ENCODE assay signal across 23 mouse cellular contexts in genomic region chr8:70823802-70824201, GRCm38 (mm10). TPM values are rescaled to one million over a fixed set of nuclear protein-coding genes. Genes with fewer than 3 reads are reported as not detected.
DNase-seq lines count a peak whose midpoint lies in the region; ATAC-seq and TF ChIP-seq lines count a peak whose summit lies in the region.
"Had no signal": no experiment of that assay in that cellular context is flagged by ENCODE, and none has a peak within 500 bp of the region (broad histone marks: within the 10 kb centered on the region; RNA-seq: fewer than 3 reads in every experiment).

No protein-coding gene starts in this region.

- no peak overlapping the region for H3K27ac ChIP-seq in hindbrain, embryonic 12.5 days
- H3K27ac ChIP-seq in hindbrain, postnatal 0 days = no peak overlapping the region
- H3K27ac ChIP-seq in limb, embryonic 10.5 days = 0 out of 2 replicates have a peak overlapping the region, but pooled peaks have one; percentile 26
- no peak overlapping the region for H3K27ac ChIP-seq in limb, embryonic 12.5 days
- H3K27ac ChIP-seq: embryonic facial prominence, embryonic 13.5 days; embryonic facial prominence, embryonic 15.5 days; forebrain, embryonic 10.5 days had no signal

- DNase-seq in gastrocnemius, adult 18-20 months (ENCODE audit: low spot score) = peak; percentile 61
- no peak for DNase-seq in gastrocnemius, postnatal 10 days
- DNase-seq in hindbrain, postnatal 0 days (ENCODE audit: low spot score) = no peak
- DNase-seq in limb, embryonic 10.5 days (ENCODE audit: low spot score) = no peak
- no peak for DNase-seq in neural tube, embryonic 10.5 days (ENCODE audit: extremely low spot score, low spot score)
- DNase-seq: adrenal gland, adult 2 months; adrenal gland, postnatal 10 days; adrenal gland, postnatal 25 days; cerebellum, adult 11 months; cerebellum, adult 18-20 months; cerebellum, adult 8-10 months; cerebellum, adult 9-11 months; cerebellum, postnatal 14 days; cerebellum, postnatal 36 days; embryo, embryonic 11 days had no signal

- H3K27me3 ChIP-seq in hindbrain, embryonic 12.5 days = peaks cover 27% of the 10 kb centered on the region
- no peaks in the 10 kb centered on the region for H3K27me3 ChIP-seq in hindbrain, postnatal 0 days (ENCODE audit: insufficient read depth, low read length)
- H3K27me3 ChIP-seq in limb, embryonic 10.5 days (ENCODE audit: low read depth, poor library complexity, severe bottlenecking) = peaks cover 34% of the 10 kb centered on the region
- H3K27me3 ChIP-seq in limb, embryonic 12.5 days = peaks cover 26% of the 10 kb centered on the region

- ATAC-seq in hindbrain, embryonic 12.5 days (ENCODE audit: low FRiP score) = no peak
- ATAC-seq in hindbrain, postnatal 0 days = no peak
- ATAC-seq in limb, embryonic 12.5 days (ENCODE audit: insufficient number of reproducible peaks, insufficient read depth, low FRiP score, low TSS enrichment, low read depth) = no peak
- ATAC-seq: forebrain, embryonic 14.5 days; forebrain, embryonic 16.5 days had no signal

- 0 out of 2 replicates have a peak overlapping the region, but pooled peaks have one; percentile 27 for H3K9ac ChIP-seq in hindbrain, embryonic 12.5 days
- no peak overlapping the region for H3K9ac ChIP-seq in hindbrain, postnatal 0 days (replicated peaks; ENCODE audit: low read length)
- H3K9ac ChIP-seq in limb, embryonic 12.5 days (replicated peaks) = 0 out of 2 replicates have a peak overlapping the region, but pooled peaks have one; percentile 12
- H3K9ac ChIP-seq: embryonic facial prominence, embryonic 13.5 days; embryonic facial prominence, embryonic 15.5 days had no signal

- H3K36me3 ChIP-seq in hindbrain, embryonic 12.5 days = no peaks in the 10 kb centered on the region
- H3K36me3 ChIP-seq in hindbrain, postnatal 0 days (ENCODE audit: insufficient read depth, low read length) = no peaks in the 10 kb centered on the region
- no peaks in the 10 kb centered on the region for H3K36me3 ChIP-seq in limb, embryonic 10.5 days
- no peaks in the 10 kb centered on the region for H3K36me3 ChIP-seq in limb, embryonic 12.5 days
- H3K36me3 ChIP-seq: embryonic facial prominence, embryonic 13.5 days; embryonic facial prominence, embryonic 15.5 days; forebrain, embryonic 10.5 days had no signal

- peaks cover 6% of the 10 kb centered on the region; the same call in 1 of the 2 replicates for H3K9me3 ChIP-seq in hindbrain, embryonic 12.5 days (replicated peaks)
- peaks cover 6% of the 10 kb centered on the region; the same call in 1 of the 2 replicates for H3K9me3 ChIP-seq in hindbrain, postnatal 0 days (ENCODE audit: low read length)
- H3K9me3 ChIP-seq in limb, embryonic 10.5 days (replicated peaks) = no peaks in the 10 kb centered on the region
- H3K9me3 ChIP-seq in limb, embryonic 12.5 days = peaks cover 13% of the 10 kb centered on the region; the same call in 1 of the 2 replicates
- H3K9me3 ChIP-seq: embryonic facial prominence, embryonic 15.5 days had no signal

- H3K4me2 ChIP-seq in hindbrain, embryonic 12.5 days (replicated peaks) = no peak overlapping the region
- no peak overlapping the region for H3K4me2 ChIP-seq in hindbrain, postnatal 0 days (ENCODE audit: low read depth, low read length)
- H3K4me2 ChIP-seq in limb, embryonic 12.5 days = no peak overlapping the region
- H3K4me2 ChIP-seq: embryonic facial prominence, embryonic 13.5 days; embryonic facial prominence, embryonic 15.5 days had no signal

- H3K4me1 ChIP-seq in hindbrain, embryonic 12.5 days = peaks cover 3% of the 10 kb centered on the region; the same call in 1 of the 2 replicates
- no peaks in the 10 kb centered on the region for H3K4me1 ChIP-seq in hindbrain, postnatal 0 days (ENCODE audit: insufficient read depth, low read length)
- peaks cover 25% of the 10 kb centered on the region for H3K4me1 ChIP-seq in limb, embryonic 10.5 days
- peaks cover 7% of the 10 kb centered on the region; the same call in 1 of the 2 replicates for H3K4me1 ChIP-seq in limb, embryonic 12.5 days (replicated peaks)
- H3K4me1 ChIP-seq: embryonic facial prominence, embryonic 13.5 days had no signal

- WGBS in hindbrain, embryonic 12.5 days = 87% methylated on average over 7 of the region's 7 CpGs
- WGBS in hindbrain, postnatal 0 days = 89% methylated on average over 7 of the region's 7 CpGs
- 85% methylated on average over 7 of the region's 7 CpGs for WGBS in limb, embryonic 10.5 days
- WGBS in limb, embryonic 12.5 days = 85% methylated on average over 7 of the region's 7 CpGs

- no peak for TF ChIP-seq CTCF in hindbrain, postnatal 0 days (IDR thresholded peaks at IDR 0.05; ENCODE audit: low read depth)

- no peak overlapping the region for H3K4me3 ChIP-seq in hindbrain, embryonic 12.5 days
- no peak overlapping the region for H3K4me3 ChIP-seq in hindbrain, postnatal 0 days (ENCODE audit: low read length)
- H3K4me3 ChIP-seq in limb, embryonic 10.5 days = no peak overlapping the region
- no peak overlapping the region for H3K4me3 ChIP-seq in limb, embryonic 12.5 days (replicated peaks)
- H3K4me3 ChIP-seq: embryonic facial prominence, embryonic 13.5 days; embryonic facial prominence, embryonic 15.5 days; erythroblast, embryonic 14.5 days; forebrain, embryonic 10.5 days had no signal

RNA-seq across cellular contexts. Expression of gene Il12rb1, which starts 15.6 kb away (rescaled TPM):
- under 1 TPM in 1 of 2 experiments, not detected in 1; 0.07 TPM for total RNA-seq in gastrocnemius, adult 18-20 months (2021)
- under 1 TPM; 0.16 to 0.23 TPM for total RNA-seq in gastrocnemius, postnatal 10 days (2021)
- polyA plus RNA-seq in hindbrain, embryonic 12.5 days (2016; fragmentation: Nextera tagmentation; extraction: Ambion mirVana) = not detected in 2 replicates
- total RNA-seq in hindbrain, postnatal 0 days (2014; rRNA removed) = not detected in 2 replicates
- not detected in 2 replicates for polyA plus RNA-seq in hindbrain, postnatal 0 days (2015; fragmentation: Nextera tagmentation; extraction: Ambion mirVana)
- not detected in 2 replicates for polyA plus RNA-seq in limb, embryonic 10.5 days (2016; fragmentation: Nextera tagmentation; extraction: Ambion mirVana)
- polyA plus RNA-seq in limb, embryonic 12.5 days (2016; fragmentation: Nextera tagmentation; extraction: Ambion mirVana) = not detected in 2 replicates
- total RNA-seq: adrenal gland, postnatal 25 days had no signal
- polyA plus RNA-seq: forebrain, embryonic 14.5 days had no signal

RNA-seq across cellular contexts. Expression of gene Arrdc2, which starts 15.7 kb away (rescaled TPM):
- 100 to 1,000 TPM in 1 of 2 experiments, 10 to 100 TPM in 1; 58.3 to 202 TPM for total RNA-seq in gastrocnemius, adult 18-20 months (2021)
- total RNA-seq in gastrocnemius, postnatal 10 days (2021) = 10 to 100 TPM in 1 of 2 experiments, 1 to 10 TPM in 1; 4.3 to 27.1 TPM
- polyA plus RNA-seq in hindbrain, embryonic 12.5 days (2016; fragmentation: Nextera tagmentation; extraction: Ambion mirVana) = 9.8 and 11.1 TPM in 2 replicates
- total RNA-seq in hindbrain, postnatal 0 days (2014; rRNA removed) = 12.1 and 17.1 TPM in 2 replicates
- 4.6 and 4.9 TPM in 2 replicates for polyA plus RNA-seq in hindbrain, postnatal 0 days (2015; fragmentation: Nextera tagmentation; extraction: Ambion mirVana)
- polyA plus RNA-seq in limb, embryonic 10.5 days (2016; fragmentation: Nextera tagmentation; extraction: Ambion mirVana) = 4.4 and 5.0 TPM in 2 replicates
- polyA plus RNA-seq in limb, embryonic 12.5 days (2016; fragmentation: Nextera tagmentation; extraction: Ambion mirVana) = 5.3 and 6.4 TPM in 2 replicates

RNA-seq across cellular contexts. Expression of gene Mast3, which starts 18.9 kb away (rescaled TPM):
- 1 to 10 TPM; 2.7 TPM for total RNA-seq in gastrocnemius, adult 18-20 months (2021)
- total RNA-seq in gastrocnemius, postnatal 10 days (2021) = 1 to 10 TPM; 7.2 to 8.9 TPM
- 16.0 and 17.7 TPM in 2 replicates for polyA plus RNA-seq in hindbrain, embryonic 12.5 days (2016; fragmentation: Nextera tagmentation; extraction: Ambion mirVana)
- total RNA-seq in hindbrain, postnatal 0 days (2014; rRNA removed) = 35.2 and 42.1 TPM in 2 replicates
- 16.2 and 16.7 TPM in 2 replicates for polyA plus RNA-seq in hindbrain, postnatal 0 days (2015; fragmentation: Nextera tagmentation; extraction: Ambion mirVana)
- polyA plus RNA-seq in limb, embryonic 10.5 days (2016; fragmentation: Nextera tagmentation; extraction: Ambion mirVana) = 12.7 and 17.1 TPM in 2 replicates
- 13.2 and 14.5 TPM in 2 replicates for polyA plus RNA-seq in limb, embryonic 12.5 days (2016; fragmentation: Nextera tagmentation; extraction: Ambion mirVana)

RNA-seq across cellular contexts. Expression of gene Kcnn1, which starts 39.3 kb away (rescaled TPM):
- total RNA-seq in gastrocnemius, adult 18-20 months (2021) = 10 to 100 TPM; 18.2 to 21.1 TPM
- total RNA-seq in gastrocnemius, postnatal 10 days (2021) = 1 to 10 TPM; 3.7 to 3.8 TPM
- 22.1 and 23.8 TPM in 2 replicates for polyA plus RNA-seq in hindbrain, embryonic 12.5 days (2016; fragmentation: Nextera tagmentation; extraction: Ambion mirVana)
- total RNA-seq in hindbrain, postnatal 0 days (2014; rRNA removed) = 29.8 and 33.6 TPM in 2 replicates
- polyA plus RNA-seq in hindbrain, postnatal 0 days (2015; fragmentation: Nextera tagmentation; extraction: Ambion mirVana) = 7.8 and 10.8 TPM in 2 replicates
- 2.8 and 4.0 TPM in 2 replicates for polyA plus RNA-seq in limb, embryonic 10.5 days (2016; fragmentation: Nextera tagmentation; extraction: Ambion mirVana)
- polyA plus RNA-seq in limb, embryonic 12.5 days (2016; fragmentation: Nextera tagmentation; extraction: Ambion mirVana) = 4.3 and 6.0 TPM in 2 replicates

RNA-seq across cellular contexts. Expression of gene Pik3r2, which starts 47.3 kb away (rescaled TPM):
- 10 to 100 TPM; 13.3 to 15.1 TPM for total RNA-seq in gastrocnemius, adult 18-20 months (2021)
- 10 to 100 TPM; 39.4 to 47.2 TPM for total RNA-seq in gastrocnemius, postnatal 10 days (2021)
- 84.5 and 85.5 TPM in 2 replicates for polyA plus RNA-seq in hindbrain, embryonic 12.5 days (2016; fragmentation: Nextera tagmentation; extraction: Ambion mirVana)
- total RNA-seq in hindbrain, postnatal 0 days (2014; rRNA removed) = 162 and 176 TPM in 2 replicates
- 101 and 103 TPM in 2 replicates for polyA plus RNA-seq in hindbrain, postnatal 0 days (2015; fragmentation: Nextera tagmentation; extraction: Ambion mirVana)
- polyA plus RNA-seq in limb, embryonic 10.5 days (2016; fragmentation: Nextera tagmentation; extraction: Ambion mirVana) = 92.7 and 100 TPM in 2 replicates
- polyA plus RNA-seq in limb, embryonic 12.5 days (2016; fragmentation: Nextera tagmentation; extraction: Ambion mirVana) = 80.2 and 80.6 TPM in 2 replicates
